Comparison of ENCODE assay signal across 7 mouse cellular contexts in genomic region chr13:14065028-14065380, GRCm38 (mm10). TPM values are rescaled to one million over a fixed set of nuclear protein-coding genes. Genes with fewer than 3 reads are reported as not detected.
DNase-seq lines count a peak whose midpoint lies in the region; ATAC-seq and TF ChIP-seq lines count a peak whose summit lies in the region.

No protein-coding gene starts in this region.

- no peaks in the 10 kb centered on the region for H3K36me3 ChIP-seq in neural tube, embryonic 11.5 days (ENCODE audit: control insufficient read depth, insufficient read depth, low read length)
- H3K36me3 ChIP-seq in erythroblast, embryonic 14.5 days (ENCODE audit: control insufficient read depth), result peaks cover 42% of the 10 kb centered on the region
- peaks cover 7% of the 10 kb centered on the region; the same call in 1 of the 2 replicates for H3K36me3 ChIP-seq in limb, embryonic 14.5 days (ENCODE audit: control insufficient read depth, insufficient read depth, low read length)
- H3K36me3 ChIP-seq in stomach, postnatal 0 days (ENCODE audit: control insufficient read depth, insufficient read depth, low read length), result no peaks in the 10 kb centered on the region

- 25% methylated on average over 9 of the region's 9 CpGs for WGBS in neural tube, embryonic 11.5 days
- WGBS in limb, embryonic 14.5 days, result 7% methylated on average over 9 of the region's 9 CpGs
- whole genome bisulfite sequencing in stomach, postnatal 0 days, result 4% methylated on average over 9 of the region's 9 CpGs

- no peak for DNase-seq in neural tube, embryonic 11.5 days (ENCODE audit: low spot score)
- no peak for DNase-seq in neural tube, embryonic 10.5 days (ENCODE audit: extremely low spot score, low spot score)
- DNase-seq in limb, embryonic 14.5 days (ENCODE audit: low spot score), result no peak
- no peak for DNase-seq in stomach, postnatal 0 days (ENCODE audit: low spot score)
- no peak for DNase-seq in gastrocnemius, adult 18-20 months (ENCODE audit: low spot score)
- DNase-seq in thymus, postnatal 36 days, result no peak

- no peak for TF ChIP-seq POLR2A in limb, embryonic 14.5 days (IDR thresholded peaks at IDR 0.05; ENCODE audit: borderline replicate concordance, extremely low read depth, insufficient read depth, insufficient read length)

- no peak for ATAC-seq in neural tube, embryonic 11.5 days (ENCODE audit: insufficient read depth, low FRiP score, low TSS enrichment)
- no peak for ATAC-seq in limb, embryonic 14.5 days (ENCODE audit: low FRiP score, low read depth)
- ATAC-seq in stomach, postnatal 0 days (ENCODE audit: low FRiP score, low TSS enrichment), result no peak

- H3K4me2 ChIP-seq in neural tube, embryonic 11.5 days (ENCODE audit: low read depth), result peak overlapping the region; percentile 72
- peak overlapping the region; percentile 65 for H3K4me2 ChIP-seq in limb, embryonic 14.5 days (replicated peaks; ENCODE audit: low read depth, low read length, severe bottlenecking)
- H3K4me2 ChIP-seq in stomach, postnatal 0 days (replicated peaks; ENCODE audit: low read depth), result peak overlapping the region; percentile 78

- no peak for TF ChIP-seq EP300 in stomach, postnatal 0 days (optimal IDR thresholded peaks at IDR 0.05)

- H3K9me3 ChIP-seq in neural tube, embryonic 11.5 days (ENCODE audit: control insufficient read depth, low read length), result no peaks in the 10 kb centered on the region
- H3K9me3 ChIP-seq in erythroblast, embryonic 14.5 days (ENCODE audit: control insufficient read depth, low read length), result no peaks in the 10 kb centered on the region
- no peaks in the 10 kb centered on the region for H3K9me3 ChIP-seq in limb, embryonic 14.5 days (ENCODE audit: control insufficient read depth, low read length)
- H3K9me3 ChIP-seq in stomach, postnatal 0 days (ENCODE audit: control insufficient read depth, low read length), result no peaks in the 10 kb centered on the region

- no peak overlapping the region for H3K27ac ChIP-seq in neural tube, embryonic 11.5 days (ENCODE audit: low read depth, low read length)
- 0 out of 2 replicates have a peak overlapping the region, but pooled peaks have one; percentile 98 for H3K27ac ChIP-seq in limb, embryonic 14.5 days (replicated peaks; ENCODE audit: low read depth, low read length)
- H3K27ac ChIP-seq in stomach, postnatal 0 days (replicated peaks), result peak overlapping the region; percentile 98; the same call in 1 of the 2 replicates

- peak overlapping the region; percentile 98 for H3K9ac ChIP-seq in neural tube, embryonic 11.5 days (ENCODE audit: low read length)
- H3K9ac ChIP-seq in limb, embryonic 14.5 days (ENCODE audit: low read depth, low read length, severe bottlenecking), result peak overlapping the region; percentile 98
- H3K9ac ChIP-seq in stomach, postnatal 0 days (ENCODE audit: low read length), result peak overlapping the region; percentile 98

- H3K4me3 ChIP-seq in neural tube, embryonic 11.5 days (ENCODE audit: low read depth, low read length), result peak overlapping the region; percentile 99
- peak overlapping the region; percentile 89 for H3K4me3 ChIP-seq in erythroblast, embryonic 14.5 days (replicated peaks)
- H3K4me3 ChIP-seq in limb, embryonic 14.5 days (replicated peaks; ENCODE audit: low read length), result peak overlapping the region; percentile 99
- peak overlapping the region; percentile 99 for H3K4me3 ChIP-seq in stomach, postnatal 0 days (ENCODE audit: low read depth, low read length)

- TF ChIP-seq CTCF in stomach, postnatal 0 days (IDR thresholded peaks at IDR 0.05; ENCODE audit: low read depth), result no peak

- H3K4me1 ChIP-seq in neural tube, embryonic 11.5 days (ENCODE audit: control insufficient read depth, insufficient read depth, low read length), result peaks cover 4% of the 10 kb centered on the region; the same call in 1 of the 2 replicates
- peaks cover 49% of the 10 kb centered on the region for H3K4me1 ChIP-seq in erythroblast, embryonic 14.5 days (ENCODE audit: control insufficient read depth)
- H3K4me1 ChIP-seq in limb, embryonic 14.5 days (ENCODE audit: control insufficient read depth, insufficient read depth, low read length), result peaks cover 15% of the 10 kb centered on the region
- H3K4me1 ChIP-seq in stomach, postnatal 0 days (replicated peaks; ENCODE audit: control insufficient read depth, insufficient read depth), result no peaks in the 10 kb centered on the region

- H3K27me3 ChIP-seq in neural tube, embryonic 11.5 days (ENCODE audit: control insufficient read depth, insufficient read depth, low read length), result no peaks in the 10 kb centered on the region
- H3K27me3 ChIP-seq in erythroblast, embryonic 14.5 days (ENCODE audit: control insufficient read depth), result no peaks in the 10 kb centered on the region
- no peaks in the 10 kb centered on the region for H3K27me3 ChIP-seq in limb, embryonic 14.5 days (ENCODE audit: control insufficient read depth, insufficient read depth, low read length)
- no peaks in the 10 kb centered on the region for H3K27me3 ChIP-seq in stomach, postnatal 0 days (ENCODE audit: control insufficient read depth, insufficient read depth, low read length)

RNA-seq across cellular contexts. Expression of gene Ggps1, which starts 1.7 kb away (rescaled TPM):
- 75.3 and 76.9 TPM in 2 replicates for polyA plus RNA-seq in neural tube, embryonic 11.5 days (2014; fragmentation: Nextera tagmentation; extraction: Ambion mirVana)
- 0.13 and 0.23 TPM in 2 replicates for polyA plus RNA-seq in erythroblast, embryonic 14.5 days (2012)
- polyA plus RNA-seq in limb, embryonic 14.5 days (2012; rRNA removed), result 31.7 and 35.9 TPM in 2 replicates
- polyA plus RNA-seq in limb, embryonic 14.5 days (2014; fragmentation: Nextera tagmentation; extraction: Ambion mirVana), result 48.2 and 55.9 TPM in 2 replicates
- 27.2 and 28.0 TPM in 2 replicates for polyA plus RNA-seq in stomach, postnatal 0 days (2015; fragmentation: Nextera tagmentation; extraction: Ambion mirVana)
- 10 to 100 TPM; 16.8 to 17.6 TPM for total RNA-seq in gastrocnemius, adult 18-20 months (2021)

RNA-seq across cellular contexts. Expression of gene Arid4b, which starts 2.0 kb away (rescaled TPM):
- 75.9 and 78.8 TPM in 2 replicates for polyA plus RNA-seq in neural tube, embryonic 11.5 days (2014; fragmentation: Nextera tagmentation; extraction: Ambion mirVana)
- polyA plus RNA-seq in erythroblast, embryonic 14.5 days (2012), result 0.57 and 0.62 TPM in 2 replicates
- polyA plus RNA-seq in limb, embryonic 14.5 days (2012; rRNA removed), result 23.3 and 25.9 TPM in 2 replicates
- 68.8 and 81.1 TPM in 2 replicates for polyA plus RNA-seq in limb, embryonic 14.5 days (2014; fragmentation: Nextera tagmentation; extraction: Ambion mirVana)
- 31.1 and 32.1 TPM in 2 replicates for polyA plus RNA-seq in stomach, postnatal 0 days (2015; fragmentation: Nextera tagmentation; extraction: Ambion mirVana)
- total RNA-seq in gastrocnemius, adult 18-20 months (2021), result 10 to 100 TPM; 10.2 to 12.0 TPM

RNA-seq across cellular contexts. Expression of gene Tbce, which starts 25.6 kb away (rescaled TPM):
- polyA plus RNA-seq in neural tube, embryonic 11.5 days (2014; fragmentation: Nextera tagmentation; extraction: Ambion mirVana), result 66.5 and 69.1 TPM in 2 replicates
- polyA plus RNA-seq in erythroblast, embryonic 14.5 days (2012), result 0.36 and 0.59 TPM in 2 replicates
- 111 and 116 TPM in 2 replicates for polyA plus RNA-seq in limb, embryonic 14.5 days (2012; rRNA removed)
- polyA plus RNA-seq in limb, embryonic 14.5 days (2014; fragmentation: Nextera tagmentation; extraction: Ambion mirVana), result 48.4 and 54.7 TPM in 2 replicates
- 29.8 and 31.8 TPM in 2 replicates for polyA plus RNA-seq in stomach, postnatal 0 days (2015; fragmentation: Nextera tagmentation; extraction: Ambion mirVana)
- total RNA-seq in gastrocnemius, adult 18-20 months (2021), result 10 to 100 TPM; 16.3 to 17.4 TPM

Comparison
In these comparisons a context has a peak if more than half of its experiments do, and no peak if none do; other contexts are left out.
1. RNA of gene Ggps1, which starts 1.7 kb away (polyA plus RNA-seq): 75.3 to 76.9 TPM in neural tube, embryonic 11.5 days, 31.7 to 55.9 TPM in limb, embryonic 14.5 days and 27.2 to 28.0 TPM in stomach, postnatal 0 days; 0.13 to 0.23 TPM in erythroblast, embryonic 14.5 days; every median in the first group is over 10 times any median in the second.
2. RNA of gene Arid4b, which starts 2.0 kb away (polyA plus RNA-seq): 75.9 to 78.8 TPM in neural tube, embryonic 11.5 days, 23.3 to 81.1 TPM in limb, embryonic 14.5 days and 31.1 to 32.1 TPM in stomach, postnatal 0 days; 0.57 to 0.62 TPM in erythroblast, embryonic 14.5 days; every median in the first group is over 10 times any median in the second.
3. RNA of gene Tbce, which starts 25.6 kb away (polyA plus RNA-seq): 48.4 to 116 TPM in limb, embryonic 14.5 days, 66.5 to 69.1 TPM in neural tube, embryonic 11.5 days and 29.8 to 31.8 TPM in stomach, postnatal 0 days; 0.36 to 0.59 TPM in erythroblast, embryonic 14.5 days; every median in the first group is over 10 times any median in the second.
4. Peak in every context shown above with its lines, with median percentiles within 50 percentile points of each other: H3K4me2 ChIP-seq, H3K4me3 ChIP-seq and H3K9ac ChIP-seq.